Mouse (Mus musculus) ES-Bruce4 (cell line): ENCODE data around the gene Limd2. TPM values are rescaled to one million over a fixed set of nuclear protein-coding genes. Genes with fewer than 3 reads are reported as not detected.

ENCODE experiments used
- H3K27ac ChIP-seq: 2 replicates; pipeline ENCODE4 v1.5.1; 2012; ENCODE audit warnings: low read length, inconsistent platforms; ENCODE audit not compliant: insufficient read depth
- H3K27me3 ChIP-seq: 2 replicates; pipeline ENCODE4 v1.6.1; 2012; ENCODE audit warnings: mild to moderate bottlenecking, low read length, inconsistent platforms; ENCODE audit not compliant: control insufficient read depth, poor library complexity, insufficient read depth, severe bottlenecking
- H3K36me3 ChIP-seq: 2 replicates; pipeline ENCODE4 v1.6.1; 2012; ENCODE audit warnings: inconsistent platforms, mild to moderate bottlenecking, low read length, moderate library complexity; ENCODE audit not compliant: control insufficient read depth, poor library complexity, insufficient read depth, severe bottlenecking
- H3K4me1 ChIP-seq: one replicate; pipeline ENCODE4 v1.8.1; 2011; ENCODE audit warnings: low read length; ENCODE audit not compliant: control insufficient read depth, insufficient read depth
- H3K4me3 ChIP-seq: 2 replicates; pipeline ENCODE4 v1.5.1; 2011; ENCODE audit warnings: low read depth, mild to moderate bottlenecking, low read length
- H3K9ac ChIP-seq: 2 replicates; pipeline ENCODE4 v1.6.1; 2012; ENCODE audit warnings: low read depth, mild to moderate bottlenecking, inconsistent platforms; ENCODE audit not compliant: poor library complexity, severe bottlenecking
- H3K9me3 ChIP-seq: replicated peaks from 2 replicates; pipeline ENCODE4 v1.6.1; 2012; ENCODE audit warnings: mild to moderate bottlenecking, low read length, inconsistent platforms; ENCODE audit not compliant: control insufficient read depth, poor library complexity, insufficient read depth, severe bottlenecking
- CTCF ChIP-seq: IDR thresholded peaks from one replicate; pipeline ENCODE4 v1.8.1; 2011; ENCODE audit warnings: low read depth, low read length
- EP300 ChIP-seq: IDR thresholded peaks from 2 replicates; pipeline ENCODE4 v1.6.1; 2011; ENCODE audit warnings: low read depth, low read length; ENCODE audit not compliant: insufficient read depth
- POLR2A ChIP-seq: IDR thresholded peaks from one replicate; pipeline ENCODE4 v1.8.1; 2011; ENCODE audit warnings: low read length; ENCODE audit not compliant: insufficient read depth
- polyA plus RNA-seq: library from polyadenylated mRNA; stranded (reverse); fragments of >200 nt; gene quantifications from 2 replicates; pipeline ENCODE4 v1.2.4, GENCODE M21; 2011; ENCODE audit warnings: low read depth; ENCODE audit not compliant: missing spikeins, insufficient read depth, insufficient read length

Gene Limd2
- polyA plus RNA-seq, 1 experiment = 53.7 TPM

- no peaks in the 10 kb centered on the region for H3K9me3 ChIP-seq
- TF ChIP-seq CTCF (no peak), POLR2A (no peak), EP300 (no peak)
- H3K27me3 ChIP-seq = no peaks in the 10 kb centered on the region
- no peak overlapping the region for H3K9ac ChIP-seq
- H3K4me3 ChIP-seq = no peak overlapping the region
- H3K4me1 ChIP-seq = no peaks in the 10 kb centered on the region
- H3K36me3 ChIP-seq = no peaks in the 10 kb centered on the region
- H3K27ac ChIP-seq = no peak overlapping the region
These were observed 31.1 kb upstream of the Limd2 start for GRCm38 (mm10) chr11:106191716-106192115.

DNA sequence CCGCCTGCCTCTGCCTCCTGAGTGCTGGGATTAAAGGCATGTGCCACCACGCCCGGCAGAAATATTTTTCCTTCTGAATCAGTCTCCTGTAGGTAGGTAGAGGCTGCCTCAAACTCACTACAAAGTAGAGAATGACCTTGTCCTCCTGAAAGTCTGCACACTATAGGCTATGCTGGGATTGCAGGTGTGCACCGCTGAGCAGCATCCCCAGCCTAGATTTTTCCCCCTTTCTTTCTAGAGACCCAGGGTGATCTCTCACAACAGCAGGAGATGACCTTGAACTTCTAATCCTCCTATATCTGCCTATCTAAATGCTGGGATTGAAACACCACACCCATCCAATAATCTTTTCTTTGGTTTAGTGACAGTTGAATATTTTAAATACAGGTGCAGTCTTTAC lies 26.7 kb upstream of the Limd2 start:
- H3K27me3 ChIP-seq = no peaks in the 10 kb centered on the region
- H3K4me3 ChIP-seq = no peak overlapping the region
- H3K9ac ChIP-seq = no peak overlapping the region
- peaks cover 5% of the 10 kb centered on the region; the same call in 1 of the 2 replicates for H3K36me3 ChIP-seq
- H3K27ac ChIP-seq = peak overlapping the region; percentile 63
- no peaks in the 10 kb centered on the region for H3K9me3 ChIP-seq
- no peak for TF ChIP-seq EP300
- TF ChIP-seq POLR2A = no peak
- TF ChIP-seq CTCF = no peak
- H3K4me1 ChIP-seq = no peaks in the 10 kb centered on the region

DNA sequence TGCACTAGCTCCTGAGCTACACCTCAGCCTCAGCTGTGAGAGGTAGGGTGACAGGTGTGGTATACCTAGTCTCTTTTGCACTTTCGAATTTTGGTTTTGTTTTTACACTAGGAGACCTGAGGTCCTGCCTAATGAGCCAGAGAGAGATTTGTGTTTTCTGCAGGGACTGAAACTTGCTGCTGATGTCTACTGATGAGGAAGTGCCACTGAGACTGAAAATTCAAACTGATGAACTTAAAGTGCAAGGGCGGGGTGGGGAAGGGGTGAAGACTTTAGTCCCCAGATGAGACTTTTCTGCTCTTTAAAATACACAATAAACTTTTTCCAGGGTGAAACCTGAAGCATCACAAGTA lies 19.8 kb upstream of the Limd2 start:
- Histone ChIP-seq H3K9me3 (no peaks in the 10 kb centered on the region), H3K9ac (no peak overlapping the region), H3K4me1 (no peaks in the 10 kb centered on the region)

DNA sequence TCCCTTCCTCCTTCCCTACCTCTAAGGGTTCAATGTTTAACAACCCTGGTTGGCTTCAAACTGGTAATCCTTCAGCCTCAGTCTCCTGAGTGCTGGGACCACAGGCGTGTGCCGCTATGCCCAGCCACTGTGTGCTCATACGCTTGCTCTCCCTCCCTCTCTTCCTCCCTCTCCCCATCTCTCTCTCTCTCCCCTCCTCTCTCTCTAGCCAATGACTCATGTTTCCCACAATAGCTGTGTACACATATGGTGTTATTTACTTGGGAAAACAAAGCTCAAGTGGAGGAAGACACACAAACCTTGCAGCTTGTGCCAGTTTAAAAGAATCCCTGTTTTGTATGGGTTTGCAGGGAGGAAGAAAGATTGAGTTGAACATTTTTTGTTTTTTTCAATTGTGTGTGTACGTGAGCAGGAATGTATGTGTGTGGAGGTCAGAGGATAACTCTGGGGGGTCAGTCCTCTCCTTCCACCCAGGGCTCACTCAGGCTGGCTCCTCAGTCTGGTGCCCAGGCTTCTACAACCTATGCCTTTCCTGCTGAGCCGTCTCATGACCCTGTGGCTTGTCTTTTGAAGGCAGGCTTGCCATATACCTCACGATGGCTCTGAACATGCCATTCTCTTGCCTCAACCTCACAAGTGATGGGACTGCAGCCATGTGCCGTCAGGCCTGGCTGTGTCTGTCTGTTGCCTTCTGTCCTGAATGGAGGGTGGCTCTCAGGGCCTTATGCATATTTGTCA lies 19.2 kb upstream of the Limd2 start:
- Histone ChIP-seq H3K9ac (no peak overlapping the region), H3K9me3 (no peaks in the 10 kb centered on the region), H3K27ac (no peak overlapping the region), H3K36me3 (peaks cover 5% of the 10 kb centered on the region; the same call in 1 of the 2 replicates), H3K4me3 (no peak overlapping the region), H3K27me3 (no peaks in the 10 kb centered on the region), H3K4me1 (no peaks in the 10 kb centered on the region)
- TF ChIP-seq EP300 (no peak), CTCF (no peak), POLR2A (no peak)

More for the DNA sequence above, 19.8 kb upstream of the Limd2 start:
- Histone ChIP-seq H3K27ac (no peak overlapping the region), H3K27me3 (no peaks in the 10 kb centered on the region), H3K36me3 (peaks cover 5% of the 10 kb centered on the region; the same call in 1 of the 2 replicates), H3K4me3 (no peak overlapping the region)
- TF ChIP-seq CTCF = no peak
- no peak for TF ChIP-seq POLR2A
- no peak for TF ChIP-seq EP300

GRCm38 (mm10) chr11:106178036-106178782 lies 17.5 kb upstream of the Limd2 start:
- Histone ChIP-seq H3K4me1 (no peaks in the 10 kb centered on the region), H3K36me3 (no peaks in the 10 kb centered on the region; the same call in 1 of the 2 replicates), H3K9ac (no peak overlapping the region), H3K27me3 (no peaks in the 10 kb centered on the region), H3K27ac (no peak overlapping the region), H3K4me3 (no peak overlapping the region), H3K9me3 (no peaks in the 10 kb centered on the region)
- TF ChIP-seq EP300 (no peak), POLR2A (no peak), CTCF (no peak)

DNA sequence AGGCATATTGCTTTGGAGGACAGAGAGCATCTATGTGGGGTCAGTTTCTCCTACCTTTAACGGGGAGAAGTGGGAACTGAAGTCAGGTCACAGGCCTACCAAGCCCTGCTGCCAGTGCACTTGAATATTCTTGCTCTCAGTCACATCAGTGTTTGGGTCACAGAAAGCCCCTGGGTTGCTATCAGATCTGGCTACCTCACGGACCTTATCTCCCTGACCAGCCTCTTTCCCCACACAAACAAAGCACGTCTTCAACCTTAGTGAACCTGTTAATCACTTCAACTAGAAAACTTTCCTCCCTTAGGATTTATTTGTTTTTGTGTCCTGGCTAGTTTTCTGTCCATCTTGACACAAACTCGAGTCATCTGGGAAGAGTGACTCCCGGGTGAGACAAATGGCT lies 15.7 kb upstream of the Limd2 start:
- Histone ChIP-seq H3K9me3 (no peaks in the 10 kb centered on the region), H3K4me3 (no peak overlapping the region), H3K27me3 (no peaks in the 10 kb centered on the region), H3K9ac (no peak overlapping the region), H3K27ac (no peak overlapping the region), H3K4me1 (no peaks in the 10 kb centered on the region), H3K36me3 (no peaks in the 10 kb centered on the region)
- no peak for TF ChIP-seq EP300
- TF ChIP-seq CTCF = no peak
- no peak for TF ChIP-seq POLR2A
